Mouse (Mus musculus): ENCODE measurements around the gene Ano3. TPM values are rescaled to one million over a fixed set of nuclear protein-coding genes. Genes with fewer than 3 reads are reported as not detected.
"Not testable (repeated sequence)": the region's sequence is repeated elsewhere in the genome, so short reads cannot be mapped to it uniquely, and the experiment has no call there.

Ano3 gene
- total RNA-seq (2014; rRNA removed), result 1.4 and 2.6 TPM in 2 replicates
- polyA plus RNA-seq (2015; fragmentation: Nextera tagmentation; extraction: Ambion mirVana), result 0.89 and 1.2 TPM in 2 replicates

GRCm38 (mm10) chr2:110950823-110951222 lies at the start of gene Ano3:
Gene Ano3, minus strand, starts transcription at chr2:110950923.
- not testable (repeated sequence) for ATAC-seq; H3K4me1 ChIP-seq (ENCODE audit: insufficient read depth, low read length)

GRCm38 (mm10) chr2:110990071-110990470 lies 39.3 kb upstream of the Ano3 start:
- WGBS, result 76% methylated on average over 1 of the region's 1 CpGs
- Histone ChIP-seq H3K9me3 (ENCODE audit: low read length) (no peaks in the 10 kb centered on the region), H3K4me3 (ENCODE audit: low read length) (no peak overlapping the region), H3K36me3 (ENCODE audit: insufficient read depth, low read length) (no peaks in the 10 kb centered on the region), H3K27ac (no peak overlapping the region), H3K4me1 (ENCODE audit: insufficient read depth, low read length) (no peaks in the 10 kb centered on the region), H3K27me3 (ENCODE audit: insufficient read depth, low read length) (no peaks in the 10 kb centered on the region), H3K4me2 (ENCODE audit: low read depth, low read length) (no peak overlapping the region), H3K9ac (replicated peaks; ENCODE audit: low read length) (no peak overlapping the region)
- TF ChIP-seq CTCF (IDR thresholded peaks at IDR 0.05; ENCODE audit: low read depth), result no peak
- ATAC-seq, result no peak
- no peak for DNase-seq (ENCODE audit: low spot score)

More at GRCm38 (mm10) chr2:110950823-110951222, at the start of gene Ano3:
- DNase-seq (ENCODE audit: low spot score); H3K9me3 ChIP-seq (ENCODE audit: low read length); H3K36me3 ChIP-seq (ENCODE audit: insufficient read depth, low read length); H3K27me3 ChIP-seq (ENCODE audit: insufficient read depth, low read length); H3K27ac ChIP-seq: not testable (repeated sequence)
- Histone ChIP-seq H3K4me3 (ENCODE audit: low read length) (peak within 1 kb of the TSS; percentile 49), H3K9ac (replicated peaks; ENCODE audit: low read length) (peak within 1 kb of the TSS; percentile 49), H3K4me2 (ENCODE audit: low read depth, low read length) (peak within 1 kb of the TSS; percentile 63)

- TF ChIP-seq CTCF (IDR thresholded peaks at IDR 0.05; ENCODE audit: low read depth), result peak; percentile 63
- Histone ChIP-seq H3K27ac (no peak overlapping the region), H3K36me3 (ENCODE audit: insufficient read depth, low read length) (no peaks in the 10 kb centered on the region), H3K4me3 (ENCODE audit: low read length) (no peak overlapping the region), H3K27me3 (ENCODE audit: insufficient read depth, low read length) (no peaks in the 10 kb centered on the region), H3K9ac (replicated peaks; ENCODE audit: low read length) (no peak overlapping the region), H3K4me1 (ENCODE audit: insufficient read depth, low read length) (no peaks in the 10 kb centered on the region), H3K9me3 (ENCODE audit: low read length) (no peaks in the 10 kb centered on the region), H3K4me2 (ENCODE audit: low read depth, low read length) (0 out of 2 replicates have a peak overlapping the region, but pooled peaks have one; percentile 16)
- 57% methylated on average over 4 of the region's 4 CpGs for WGBS
- DNase-seq (ENCODE audit: low spot score) (peak; percentile 46), ATAC-seq (no peak)
Measured at GRCm38 (mm10) chr2:110989539-110989938, 38.8 kb upstream of the Ano3 start.

DNA sequence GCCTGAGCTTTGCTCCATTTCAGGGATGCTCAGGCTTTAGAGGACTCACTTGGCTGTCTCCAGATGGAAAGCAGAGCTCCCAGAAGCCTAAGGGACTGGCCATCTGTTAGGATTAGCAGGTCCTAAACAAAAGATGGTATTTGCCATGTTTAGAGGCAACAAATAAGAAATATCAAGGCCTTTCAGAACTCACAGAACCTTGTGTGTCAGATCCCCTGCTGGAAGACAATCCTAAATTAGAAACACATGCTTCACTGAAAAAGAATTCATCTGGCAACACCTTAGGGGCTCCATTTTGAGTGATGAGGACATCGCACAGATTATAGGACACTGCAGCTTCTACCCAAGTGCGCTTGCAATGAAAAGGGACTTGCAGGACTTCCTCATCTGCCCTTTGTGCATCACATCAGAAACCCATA lies 35.1 kb upstream of the Ano3 start:
- no peak overlapping the region for H3K4me3 ChIP-seq (ENCODE audit: low read length)
- 58% methylated on average over 2 of the region's 2 CpGs for WGBS
- H3K9ac ChIP-seq (replicated peaks; ENCODE audit: low read length), result no peak overlapping the region
- no peaks in the 10 kb centered on the region for H3K9me3 ChIP-seq (ENCODE audit: low read length)
- H3K36me3 ChIP-seq (ENCODE audit: insufficient read depth, low read length), result no peaks in the 10 kb centered on the region
- H3K27me3 ChIP-seq (ENCODE audit: insufficient read depth, low read length), result no peaks in the 10 kb centered on the region
- H3K4me1 ChIP-seq (ENCODE audit: insufficient read depth, low read length), result no peaks in the 10 kb centered on the region
- TF ChIP-seq CTCF (IDR thresholded peaks at IDR 0.05; ENCODE audit: low read depth), result no peak
- peak overlapping the region; percentile 51; the same call in 1 of the 2 replicates for H3K27ac ChIP-seq
- H3K4me2 ChIP-seq (ENCODE audit: low read depth, low read length), result no peak overlapping the region
- ATAC-seq, result peak; percentile 74
- DNase-seq (ENCODE audit: low spot score), result peak; percentile 59

- Histone ChIP-seq H3K9me3 (ENCODE audit: low read length) (no peaks in the 10 kb centered on the region), H3K27ac (no peak overlapping the region), H3K4me3 (ENCODE audit: low read length) (no peak overlapping the region), H3K36me3 (ENCODE audit: insufficient read depth, low read length) (no peaks in the 10 kb centered on the region), H3K4me1 (ENCODE audit: insufficient read depth, low read length) (no peaks in the 10 kb centered on the region), H3K9ac (replicated peaks; ENCODE audit: low read length) (no peak overlapping the region), H3K4me2 (ENCODE audit: low read depth, low read length) (no peak overlapping the region), H3K27me3 (ENCODE audit: insufficient read depth, low read length) (no peaks in the 10 kb centered on the region)
- ATAC-seq (peak; percentile 61), DNase-seq (ENCODE audit: low spot score) (peak; percentile 78)
- 28% methylated on average over 1 of the region's 1 CpGs for whole genome bisulfite sequencing
- TF ChIP-seq CTCF (IDR thresholded peaks at IDR 0.05; ENCODE audit: low read depth), result peak; percentile 71
Measured at GRCm38 (mm10) chr2:110981733-110982132, 31.0 kb upstream of the Ano3 start.

DNA sequence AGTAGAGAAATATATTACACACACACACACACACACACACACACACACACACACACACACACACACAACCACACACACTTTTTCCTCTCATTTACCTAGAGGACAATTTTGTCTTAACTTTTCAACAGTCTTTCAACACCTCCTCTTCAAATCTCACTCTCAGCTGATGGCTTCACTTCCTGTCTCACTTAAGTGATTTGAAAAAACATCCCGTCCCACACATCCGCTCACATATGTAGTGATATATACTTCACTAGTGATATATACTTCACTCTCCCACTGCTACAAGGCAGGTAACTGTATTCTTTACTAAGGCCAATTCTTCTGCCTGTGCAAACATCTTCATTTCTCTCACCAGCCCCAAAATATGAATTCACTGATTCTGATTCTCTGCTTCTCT lies 28.9 kb upstream of the Ano3 start:
- no peak for DNase-seq (ENCODE audit: low spot score)
- 88% methylated on average over 2 of the region's 2 CpGs for WGBS
- Histone ChIP-seq H3K9me3 (ENCODE audit: low read length) (no peaks in the 10 kb centered on the region), H3K4me3 (ENCODE audit: low read length) (no peak overlapping the region), H3K27me3 (ENCODE audit: insufficient read depth, low read length) (no peaks in the 10 kb centered on the region), H3K36me3 (ENCODE audit: insufficient read depth, low read length) (no peaks in the 10 kb centered on the region), H3K4me1 (ENCODE audit: insufficient read depth, low read length) (no peaks in the 10 kb centered on the region), H3K27ac (no peak overlapping the region), H3K4me2 (ENCODE audit: low read depth, low read length) (no peak overlapping the region), H3K9ac (replicated peaks; ENCODE audit: low read length) (no peak overlapping the region)
- no peak for ATAC-seq
- no peak for TF ChIP-seq CTCF (IDR thresholded peaks at IDR 0.05; ENCODE audit: low read depth)

DNA sequence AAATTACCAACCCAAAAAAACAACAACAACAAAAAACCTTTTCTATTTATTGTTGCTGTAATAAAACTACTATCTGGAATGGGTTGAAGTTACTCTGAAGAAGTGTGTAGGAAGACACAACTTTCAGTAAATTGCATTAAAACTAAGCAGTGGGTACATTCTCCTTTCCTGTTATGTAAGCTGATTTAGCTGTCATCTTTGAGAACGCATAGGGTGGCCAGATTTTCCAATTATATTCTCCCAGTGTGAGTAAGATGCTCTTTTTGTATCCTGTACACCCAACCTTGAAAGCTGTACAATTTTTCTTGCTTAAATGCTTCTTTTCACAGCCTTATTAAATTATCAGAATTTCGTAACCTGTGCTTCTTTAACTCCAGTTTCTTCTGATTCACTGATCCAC lies 26.1 kb upstream of the Ano3 start:
- Histone ChIP-seq H3K27ac (no peak overlapping the region), H3K9me3 (ENCODE audit: low read length) (no peaks in the 10 kb centered on the region), H3K4me3 (ENCODE audit: low read length) (no peak overlapping the region), H3K9ac (replicated peaks; ENCODE audit: low read length) (no peak overlapping the region), H3K27me3 (ENCODE audit: insufficient read depth, low read length) (no peaks in the 10 kb centered on the region), H3K4me1 (ENCODE audit: insufficient read depth, low read length) (no peaks in the 10 kb centered on the region), H3K36me3 (ENCODE audit: insufficient read depth, low read length) (no peaks in the 10 kb centered on the region), H3K4me2 (ENCODE audit: low read depth, low read length) (no peak overlapping the region)
- 82% methylated on average over 2 of the region's 2 CpGs for WGBS
- ATAC-seq, result no peak
- TF ChIP-seq CTCF (IDR thresholded peaks at IDR 0.05; ENCODE audit: low read depth), result no peak
- DNase-seq (ENCODE audit: low spot score), result no peak
